Mouse (Mus musculus): ENCODE measurements at regions not wholly inside any gene's neighbourhood (a gene's known extent, or its start where the extent isn't known, plus 50 kb on each side); places are given as distances from the start of the nearest gene placed in this dataset.

- TF ChIP-seq CTCF (IDR thresholded peaks at IDR 0.05): no peak
- TF ChIP-seq POLR2A (IDR thresholded peaks at IDR 0.05; ENCODE audit: insufficient read depth, low read depth, low read length): no peak
These were observed 714.2 kb upstream of the Nrsn1 start for GRCm38 (mm10) chr13:25984535-25984934.
